Mouse (Mus musculus): ENCODE data around the gene Mif4gd. TPM values are rescaled to one million over a fixed set of nuclear protein-coding genes. Genes with fewer than 3 reads are reported as not detected.
A peak's percentile ranks its signal among the peaks of the same experiment; 100 is the strongest.

Gene Mif4gd
- polyA plus RNA-seq, 1 experiment from 2014 or later: 34.4 TPM

DNA sequence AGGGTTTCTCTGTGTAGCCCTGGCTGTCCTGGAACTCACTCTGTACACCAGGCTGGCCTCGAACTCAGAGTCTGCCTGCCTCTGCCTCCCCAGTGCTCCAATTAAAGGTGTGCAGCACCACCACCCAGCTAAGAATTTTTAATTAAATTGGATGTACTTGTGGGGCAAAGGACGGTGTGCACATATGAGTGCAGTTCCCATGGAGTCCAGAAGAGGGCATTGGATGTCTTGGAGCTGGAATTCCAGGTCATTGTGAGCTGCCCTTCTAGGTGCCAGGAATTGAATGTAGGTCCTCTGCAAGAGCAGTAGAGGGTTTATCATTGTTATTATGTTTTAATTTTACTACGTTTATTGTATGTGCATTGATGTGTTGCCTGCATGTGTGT is 18.7 kb upstream of the Mif4gd start:
- no peak overlapping the region for H3K4me3 ChIP-seq (replicated peaks)
- peaks cover 5% of the 10 kb centered on the region; the same call in 1 of the 2 replicates for H3K4me1 ChIP-seq
- no peaks in the 10 kb centered on the region for H3K9me3 ChIP-seq
- H3K27ac ChIP-seq: peak overlapping the region; percentile 72
- no peaks in the 10 kb centered on the region for H3K27me3 ChIP-seq (replicated peaks)
- 0 out of 2 replicates have a peak overlapping the region, but pooled peaks have one; percentile 3 for H3K4me2 ChIP-seq
- ATAC-seq (ENCODE audit: insufficient read depth, low FRiP score, low read depth): no peak
- no peak overlapping the region for H3K9ac ChIP-seq
- 25% methylated on average over 3 of the region's 3 CpGs for WGBS
- no peaks in the 10 kb centered on the region for H3K36me3 ChIP-seq

DNA sequence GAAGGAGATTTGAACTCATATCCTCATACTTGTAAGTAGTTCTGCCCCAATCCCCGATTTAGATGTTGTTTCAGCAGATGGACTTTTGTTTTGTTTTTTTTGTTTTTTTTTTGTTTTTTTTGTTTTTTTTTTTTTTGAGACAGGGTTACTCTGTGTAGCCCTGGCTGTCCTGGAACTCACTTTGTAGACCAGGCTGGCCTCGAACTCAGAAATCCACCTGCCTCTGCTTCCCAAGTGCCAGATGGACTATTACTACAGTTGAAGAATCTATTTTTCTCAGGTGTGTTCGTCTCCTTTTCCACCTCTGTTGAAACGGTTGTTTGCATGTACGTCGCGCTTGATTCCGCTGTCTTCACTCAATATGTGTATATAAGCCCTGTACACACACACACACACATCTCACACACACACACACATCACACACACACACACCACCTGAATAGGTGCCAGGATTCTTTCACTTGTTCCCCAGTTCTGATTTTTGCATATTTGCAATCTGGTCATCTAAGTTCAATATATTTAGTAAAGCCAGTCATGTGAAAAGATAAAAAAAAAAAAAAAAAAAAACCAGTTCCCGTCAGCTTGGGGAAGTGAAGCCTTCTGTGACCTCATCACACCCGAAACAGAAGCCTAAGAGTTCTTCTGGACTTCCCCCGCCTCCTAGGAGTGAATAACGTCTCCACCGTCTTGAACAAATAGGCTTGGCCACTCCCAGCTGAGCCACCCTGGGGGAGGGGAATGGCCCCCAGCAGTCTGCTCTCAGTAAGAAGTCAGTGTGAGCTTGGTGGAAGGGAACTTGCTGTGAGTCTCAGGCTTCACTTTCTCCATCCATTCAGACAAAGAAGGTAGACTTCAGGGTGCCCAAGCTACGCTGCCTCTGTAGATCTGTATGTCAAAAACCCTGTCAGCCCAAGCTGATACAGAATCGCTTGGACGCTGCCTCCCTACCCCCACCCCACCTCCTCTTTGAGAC is 18.0 kb upstream of the Mif4gd start:
- no peaks in the 10 kb centered on the region for H3K27me3 ChIP-seq (replicated peaks)
- H3K36me3 ChIP-seq: no peaks in the 10 kb centered on the region
- ATAC-seq (ENCODE audit: insufficient read depth, low FRiP score, low read depth): no peak
- peaks cover 5% of the 10 kb centered on the region; the same call in 1 of the 2 replicates for H3K4me1 ChIP-seq
- WGBS: 37% methylated on average over 16 of the region's 16 CpGs
- H3K4me2 ChIP-seq: 0 out of 2 replicates have a peak overlapping the region, but pooled peaks have one; percentile 3
- no peak overlapping the region for H3K9ac ChIP-seq
- H3K9me3 ChIP-seq: no peaks in the 10 kb centered on the region
- H3K4me3 ChIP-seq (replicated peaks): 0 out of 2 replicates have a peak overlapping the region, but pooled peaks have one; percentile 10
- H3K27ac ChIP-seq: peak overlapping the region; percentile 72

DNA sequence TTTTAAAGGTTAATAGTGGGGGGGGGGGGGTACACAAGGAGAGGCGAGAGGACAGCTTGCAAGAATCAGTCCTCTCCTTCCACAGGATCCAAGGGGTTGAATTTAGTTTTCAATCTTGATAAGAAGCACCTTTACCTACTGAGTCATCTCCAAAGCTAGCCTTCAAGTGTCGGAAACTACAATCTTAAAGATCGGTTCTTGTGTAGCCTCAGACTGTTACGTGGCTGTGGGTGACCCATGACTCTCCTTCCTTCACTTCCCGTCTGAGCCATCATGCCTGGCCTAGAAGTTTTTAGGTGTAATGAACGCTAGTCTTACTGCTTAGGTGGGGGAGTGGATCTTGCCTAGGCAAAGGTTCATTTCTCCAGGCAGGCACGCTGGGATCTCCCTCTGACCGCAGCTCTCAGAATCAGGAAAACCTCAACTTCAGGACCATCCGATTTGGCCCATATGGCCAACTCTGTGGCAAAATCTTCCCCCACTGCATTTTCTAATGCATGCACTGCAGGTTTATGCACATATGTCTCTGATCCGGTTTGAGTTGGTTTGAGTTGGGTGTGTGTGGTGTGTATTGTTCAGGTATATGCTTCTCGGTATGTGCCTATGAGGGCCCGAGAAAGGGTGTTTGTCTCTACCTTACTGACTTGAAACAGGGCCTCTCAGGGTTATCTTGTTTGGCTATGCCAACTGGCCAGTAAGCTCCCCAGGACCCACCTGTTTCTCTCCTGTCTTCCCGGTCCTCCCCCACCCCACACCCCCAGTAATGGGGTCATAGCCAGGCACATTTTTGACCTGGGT is 17.2 kb upstream of the Mif4gd start:
- Histone ChIP-seq H3K4me3 (replicated peaks) (no peak overlapping the region), H3K27ac (peak overlapping the region; percentile 17; the same call in 1 of the 2 replicates), H3K9me3 (no peaks in the 10 kb centered on the region), H3K36me3 (no peaks in the 10 kb centered on the region), H3K9ac (no peak overlapping the region), H3K4me1 (peaks cover 5% of the 10 kb centered on the region; the same call in 1 of the 2 replicates), H3K4me2 (no peak overlapping the region), H3K27me3 (replicated peaks) (no peaks in the 10 kb centered on the region)
- no peak for ATAC-seq (ENCODE audit: insufficient read depth, low FRiP score, low read depth)
- WGBS: 83% methylated on average over 13 of the region's 13 CpGs

GRCm38 (mm10) chr11:115628465-115629101 is 15.8 kb upstream of the Mif4gd start:
- H3K4me2 ChIP-seq: peak overlapping the region; percentile 48
- H3K27me3 ChIP-seq (replicated peaks): no peaks in the 10 kb centered on the region
- no peaks in the 10 kb centered on the region for H3K9me3 ChIP-seq
- no peak overlapping the region; the same call in 1 of the 2 replicates for H3K27ac ChIP-seq
- ATAC-seq (ENCODE audit: insufficient read depth, low FRiP score, low read depth): no peak
- peaks cover 3% of the 10 kb centered on the region; the same call in 1 of the 2 replicates for H3K4me1 ChIP-seq
- 45% methylated on average over 13 of the region's 13 CpGs for WGBS
- H3K36me3 ChIP-seq: no peaks in the 10 kb centered on the region
- peak overlapping the region; percentile 81 for H3K4me3 ChIP-seq (replicated peaks)
- no peak overlapping the region for H3K9ac ChIP-seq

GRCm38 (mm10) chr11:115627705-115628464 is 15.1 kb upstream of the Mif4gd start, which contains the start of gene Slc25a19:
Slc25a19 (minus strand) TSS chr11:115628295.
- H3K9me3 ChIP-seq: no peaks in the 10 kb centered on the region
- ATAC-seq (ENCODE audit: insufficient read depth, low FRiP score, low read depth): peak; percentile 100
- peak within 1 kb of the TSS; percentile 81 for H3K4me3 ChIP-seq (replicated peaks)
- H3K36me3 ChIP-seq: no peaks in the 10 kb centered on the region
- under 1% methylated on average over 47 of the region's 47 CpGs for WGBS
- H3K27me3 ChIP-seq (replicated peaks): no peaks in the 10 kb centered on the region
- H3K9ac ChIP-seq: peak within 1 kb of the TSS; percentile 60
- H3K4me2 ChIP-seq: peak within 1 kb of the TSS; percentile 94
- peak within 1 kb of the TSS; percentile 54 for H3K27ac ChIP-seq
- H3K4me1 ChIP-seq: peaks cover 3% of the 10 kb centered on the region; the same call in 1 of the 2 replicates

DNA sequence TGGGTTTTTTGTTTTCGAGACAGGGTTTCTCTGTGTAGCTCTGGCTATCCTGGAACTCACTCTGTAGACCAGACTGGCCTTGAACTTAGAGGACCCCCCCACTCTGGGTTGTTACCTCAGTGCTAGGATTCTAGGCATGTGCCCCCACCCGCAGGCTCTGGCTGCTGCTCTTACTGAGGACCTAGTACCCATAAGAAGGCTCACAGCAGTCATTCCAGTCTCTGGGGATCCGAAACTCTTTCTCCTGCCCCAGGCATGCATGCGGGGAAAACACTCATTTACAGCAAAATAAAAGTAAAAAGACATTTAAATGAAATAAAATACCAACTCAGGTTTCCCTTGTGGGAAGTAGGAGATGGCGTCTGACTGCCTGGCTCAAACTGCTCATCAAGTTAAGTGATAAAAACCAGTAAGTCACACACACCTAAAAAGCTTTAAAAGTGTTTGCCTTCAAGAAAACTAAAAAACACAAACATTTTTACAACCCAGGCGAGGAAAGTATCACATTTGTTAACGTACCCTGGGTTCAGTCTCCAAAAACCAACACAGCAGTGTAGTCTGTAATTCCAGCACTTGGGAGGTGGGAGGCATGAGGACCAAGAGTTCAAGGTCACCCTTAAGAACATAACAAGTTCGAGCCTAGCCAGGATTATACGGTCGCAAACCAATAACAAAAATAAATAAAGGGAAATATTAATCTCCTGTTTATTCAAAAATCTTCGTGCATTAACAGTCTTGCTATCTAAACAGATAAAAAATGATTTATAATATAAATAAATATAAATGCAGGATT is 14.3 kb upstream of the Mif4gd start:
- Histone ChIP-seq H3K9ac (peak overlapping the region; percentile 60), H3K4me3 (replicated peaks) (peak overlapping the region; percentile 81), H3K27ac (no peak overlapping the region), H3K27me3 (replicated peaks) (no peaks in the 10 kb centered on the region), H3K36me3 (peaks cover 4% of the 10 kb centered on the region; the same call in 1 of the 2 replicates), H3K4me1 (peaks cover 3% of the 10 kb centered on the region; the same call in 1 of the 2 replicates), H3K9me3 (no peaks in the 10 kb centered on the region), H3K4me2 (peak overlapping the region; percentile 94)
- 44% methylated on average over 11 of the region's 11 CpGs for WGBS
- ATAC-seq (ENCODE audit: insufficient read depth, low FRiP score, low read depth): no peak

- 76% methylated on average over 9 of the region's 9 CpGs for WGBS
- Histone ChIP-seq H3K4me3 (replicated peaks) (no peak overlapping the region), H3K27me3 (replicated peaks) (no peaks in the 10 kb centered on the region), H3K27ac (no peak overlapping the region), H3K4me1 (peaks cover 3% of the 10 kb centered on the region; the same call in 1 of the 2 replicates), H3K9ac (no peak overlapping the region), H3K36me3 (peaks cover 4% of the 10 kb centered on the region; the same call in 1 of the 2 replicates), H3K4me2 (no peak overlapping the region), H3K9me3 (no peaks in the 10 kb centered on the region)
- no peak for ATAC-seq (ENCODE audit: insufficient read depth, low FRiP score, low read depth)
Observed at GRCm38 (mm10) chr11:115625877-115626276, 13.1 kb upstream of the Mif4gd start.

- Histone ChIP-seq H3K4me3 (replicated peaks) (no peak overlapping the region), H3K36me3 (peaks cover 4% of the 10 kb centered on the region; the same call in 1 of the 2 replicates), H3K4me2 (no peak overlapping the region), H3K9me3 (no peaks in the 10 kb centered on the region), H3K9ac (no peak overlapping the region), H3K4me1 (peaks cover 3% of the 10 kb centered on the region; the same call in 1 of the 2 replicates), H3K27ac (no peak overlapping the region), H3K27me3 (replicated peaks) (no peaks in the 10 kb centered on the region)
- WGBS: 75% methylated on average over 9 of the region's 9 CpGs
- no peak for ATAC-seq (ENCODE audit: insufficient read depth, low FRiP score, low read depth)
Observed at GRCm38 (mm10) chr11:115623487-115624070, 10.8 kb upstream of the Mif4gd start.

- H3K27ac ChIP-seq: no peak overlapping the region
- WGBS: 90% methylated on average over 7 of the region's 7 CpGs
- no peak for ATAC-seq (ENCODE audit: insufficient read depth, low FRiP score, low read depth)
- no peak overlapping the region for H3K4me2 ChIP-seq
- no peaks in the 10 kb centered on the region for H3K9me3 ChIP-seq
- H3K9ac ChIP-seq: no peak overlapping the region
- 0 out of 2 replicates have a peak, but pooled peaks cover 6% of the 10 kb centered on the region for H3K4me1 ChIP-seq
- H3K27me3 ChIP-seq (replicated peaks): no peaks in the 10 kb centered on the region
- H3K4me3 ChIP-seq (replicated peaks): no peak overlapping the region
- peaks cover 9% of the 10 kb centered on the region for H3K36me3 ChIP-seq
Observed at GRCm38 (mm10) chr11:115619949-115620348, 7.2 kb upstream of the Mif4gd start.

All from stomach, embryonic 15.5 days (tissue).